Mouse (Mus musculus): ENCODE data around the gene Trim58.

Trim58 gene

GRCm38 (mm10) chr11:58640272-58640867 lies at the start of gene Trim58:
Gene Trim58, plus strand, starts transcription at chr11:58640465.
- no peak for DNase-seq (ENCODE audit: low spot score)

GRCm38 (mm10) chr11:58594814-58595213 lies 45.5 kb upstream of the Trim58 start, which contains the start of gene Olfr324:
Gene Olfr324, plus strand, starts transcription at chr11:58595114.
- no peak for DNase-seq (ENCODE audit: low spot score)

GRCm38 (mm10) chr11:58597837-58598236 lies 42.4 kb upstream of the Trim58 start:
- no peak for DNase-seq (ENCODE audit: low spot score)

- no peak for DNase-seq (ENCODE audit: low spot score)
Measured at GRCm38 (mm10) chr11:58602062-58602461, 38.2 kb upstream of the Trim58 start.

GRCm38 (mm10) chr11:58602800-58603560 lies 37.3 kb upstream of the Trim58 start:
- no peak for DNase-seq (ENCODE audit: low spot score)

GRCm38 (mm10) chr11:58604688-58605087 lies 35.6 kb upstream of the Trim58 start:
- DNase-seq (ENCODE audit: low spot score), result no peak

- DNase-seq (ENCODE audit: low spot score), result no peak
Measured at GRCm38 (mm10) chr11:58605228-58605627, 35.0 kb upstream of the Trim58 start.

- DNase-seq (ENCODE audit: low spot score), result no peak
Measured at GRCm38 (mm10) chr11:58606177-58606919, 33.9 kb upstream of the Trim58 start.

- no peak for DNase-seq (ENCODE audit: low spot score)
Measured at GRCm38 (mm10) chr11:58607030-58607429, 33.2 kb upstream of the Trim58 start.

GRCm38 (mm10) chr11:58613359-58613758 lies 26.9 kb upstream of the Trim58 start:
- DNase-seq (ENCODE audit: low spot score), result no peak

- DNase-seq (ENCODE audit: low spot score), result no peak
Measured at GRCm38 (mm10) chr11:58614526-58614925, 25.7 kb upstream of the Trim58 start.

- DNase-seq (ENCODE audit: low spot score), result no peak
Measured at GRCm38 (mm10) chr11:58615975-58616374, 24.3 kb upstream of the Trim58 start, which contains the start of gene 2210407C18Rik. Gene 2210407C18Rik, minus strand, starts transcription at chr11:58616075.

GRCm38 (mm10) chr11:58618369-58618768 lies 21.9 kb upstream of the Trim58 start:
- no peak for DNase-seq (ENCODE audit: low spot score)

GRCm38 (mm10) chr11:58618793-58619192 lies 21.5 kb upstream of the Trim58 start:
- peak; percentile 16 for DNase-seq (ENCODE audit: low spot score)

- DNase-seq (ENCODE audit: low spot score), result no peak
Measured at GRCm38 (mm10) chr11:58626146-58626545, 14.1 kb upstream of the Trim58 start.

GRCm38 (mm10) chr11:58630401-58630800 lies 9.9 kb upstream of the Trim58 start, which contains the start of gene Olfr323:
Gene Olfr323, minus strand, starts transcription at chr11:58630501.
- DNase-seq (ENCODE audit: low spot score), result no peak

GRCm38 (mm10) chr11:58634878-58635277 lies 5.4 kb upstream of the Trim58 start:
- no peak for DNase-seq (ENCODE audit: low spot score)

GRCm38 (mm10) chr11:58636376-58636977 lies 3.8 kb upstream of the Trim58 start:
- DNase-seq (ENCODE audit: low spot score), result peak; percentile 41

- DNase-seq (ENCODE audit: low spot score), result no peak
Measured at GRCm38 (mm10) chr11:58638176-58638701, 2.0 kb upstream of the Trim58 start.

GRCm38 (mm10) chr11:58641057-58641456 lies 792 bp downstream of the Trim58 start:
- no peak for DNase-seq (ENCODE audit: low spot score)

- DNase-seq (ENCODE audit: low spot score), result no peak
Measured at GRCm38 (mm10) chr11:58641638-58642358, 1.5 kb downstream of the Trim58 start.
